Comparison of ENCODE assay signal across 8 mouse cellular contexts in genomic region chr7:131411221-131411940, GRCm38 (mm10). TPM values are rescaled to one million over a fixed set of nuclear protein-coding genes. Genes with fewer than 3 reads are reported as not detected.
DNase-seq lines count a peak whose midpoint lies in the region; ATAC-seq and TF ChIP-seq lines count a peak whose summit lies in the region.

No protein-coding gene starts in this region.

- peak overlapping the region in 2 of 3 experiments; percentile 35 to 80 for H3K4me3 ChIP-seq in CH12.LX (replicated peaks in 1 of 3; ENCODE audit: low read depth in 2 of 3, low read length in 2 of 3, poor library complexity in 1 of 3)
- peak overlapping the region; percentile 88 for H3K4me3 ChIP-seq in forebrain, embryonic 14.5 days (ENCODE audit: low read depth, low read length)
- peak overlapping the region; percentile 72 for H3K4me3 ChIP-seq in hindbrain, embryonic 16.5 days (ENCODE audit: low read length)
- H3K4me3 ChIP-seq in liver, embryonic 14.5 days (ENCODE audit: insufficient read depth in 1 of 2, low read depth in 2 of 2, low read length in 2 of 2): peak overlapping the region; percentile 43 to 92
- peak overlapping the region; percentile 80 for H3K4me3 ChIP-seq in olfactory bulb, adult 2 months (ENCODE audit: insufficient read depth, low read depth, low read length)

- no peak for DNase-seq in CH12.LX (ENCODE audit: extremely low read depth)
- DNase-seq in Muller cell, postnatal 12 days (ENCODE audit: inconsistent ontology term): peak; percentile 15
- no peak for DNase-seq in forebrain, embryonic 14.5 days (ENCODE audit: low spot score)
- no peak for DNase-seq in liver, embryonic 14.5 days (ENCODE audit: low read depth in 3 of 3, low spot score in 3 of 3)
- DNase-seq in T-cell, adult 2 months (ENCODE audit: low spot score): no peak
- DNase-seq in layer of hippocampus, postnatal 25 days (ENCODE audit: extremely low spot score in 1 of 2, low spot score in 1 of 2): no peak

- H3K27ac ChIP-seq in CH12.LX (ENCODE audit: insufficient read depth, low read depth): no peak overlapping the region
- H3K27ac ChIP-seq in forebrain, embryonic 14.5 days (ENCODE audit: low read depth, low read length): no peak overlapping the region
- no peak overlapping the region for H3K27ac ChIP-seq in hindbrain, embryonic 16.5 days (ENCODE audit: low read depth, low read length)
- H3K27ac ChIP-seq in liver, embryonic 14.5 days: no peak overlapping the region
- no peak overlapping the region for H3K27ac ChIP-seq in olfactory bulb, adult 2 months (ENCODE audit: insufficient read depth, low read depth, low read length)

- no peak for TF ChIP-seq RAD21 in CH12.LX (IDR thresholded peaks at IDR 0.05; ENCODE audit: low read depth, low read length)

- H3K9me3 ChIP-seq in CH12.LX (replicated peaks; ENCODE audit: low read length): no peaks in the 10 kb centered on the region
- H3K9me3 ChIP-seq in forebrain, embryonic 14.5 days (replicated peaks; ENCODE audit: control insufficient read depth, low read length): no peaks in the 10 kb centered on the region
- no peaks in the 10 kb centered on the region for H3K9me3 ChIP-seq in hindbrain, embryonic 16.5 days (ENCODE audit: control insufficient read depth, low read length)
- H3K9me3 ChIP-seq in liver, embryonic 14.5 days (ENCODE audit: control insufficient read depth, low read length): no peaks in the 10 kb centered on the region

- peaks cover 15% of the 10 kb centered on the region for H3K27me3 ChIP-seq in CH12.LX (replicated peaks)
- H3K27me3 ChIP-seq in forebrain, embryonic 14.5 days (replicated peaks; ENCODE audit: control insufficient read depth, insufficient read depth, low read length): no peaks in the 10 kb centered on the region
- no peaks in the 10 kb centered on the region for H3K27me3 ChIP-seq in hindbrain, embryonic 16.5 days (replicated peaks; ENCODE audit: control insufficient read depth, insufficient read depth, low read length)
- no peaks in the 10 kb centered on the region for H3K27me3 ChIP-seq in liver, embryonic 14.5 days (ENCODE audit: control insufficient read depth, insufficient read depth, low read length)

- peaks cover 0 to 4% of the 10 kb centered on the region in 2 experiments for H3K36me3 ChIP-seq in CH12.LX (replicated peaks in 1 of 2; ENCODE audit: control insufficient read depth in 1 of 2, insufficient read depth in 1 of 2, low read length in 1 of 2)
- H3K36me3 ChIP-seq in forebrain, embryonic 14.5 days (ENCODE audit: control insufficient read depth, insufficient read depth, low read length): no peaks in the 10 kb centered on the region
- no peaks in the 10 kb centered on the region for H3K36me3 ChIP-seq in hindbrain, embryonic 16.5 days (ENCODE audit: control insufficient read depth, insufficient read depth, low read length)
- H3K36me3 ChIP-seq in liver, embryonic 14.5 days (replicated peaks; ENCODE audit: control insufficient read depth, insufficient read depth, low read depth): no peaks in the 10 kb centered on the region

- dilution Hi-C loops in CH12.LX (cut with MboI; ENCODE audit: extremely low pct_ligation_motif_present, extremely low pct_unique_long_range_greater_than_20kb, low sequenced_read_pairs): no loop called here

- WGBS in forebrain, embryonic 14.5 days: 64% methylated on average over 10 of the region's 10 CpGs
- WGBS in hindbrain, embryonic 16.5 days: 55% methylated on average over 10 of the region's 10 CpGs
- 41% methylated on average over 10 of the region's 10 CpGs for WGBS in liver, embryonic 14.5 days (ENCODE audit: insufficient replicate concordance)
- 41% methylated on average over 10 of the region's 10 CpGs for WGBS in olfactory bulb, adult 2 months

- in situ Hi-C loops in CH12.LX (cut with MboI; ENCODE audit: low pct_ligation_motif_present, low pct_unique_long_range_greater_than_20kb, low sequenced_read_pairs): no loop called here

- TF ChIP-seq POLR2A in CH12.LX (IDR thresholded peaks at IDR 0.05; ENCODE audit: low read depth, low read length): no peak
- TF ChIP-seq POLR2A in olfactory bulb, adult 2 months (IDR thresholded peaks at IDR 0.05; ENCODE audit: insufficient read depth, low read depth, low read length): no peak

- TF ChIP-seq EP300 in CH12.LX (IDR thresholded peaks at IDR 0.05; ENCODE audit: low read length): no peak
- no peak for TF ChIP-seq EP300 in liver, embryonic 14.5 days (IDR thresholded peaks at IDR 0.05; ENCODE audit: low read depth)

- peaks cover 16% of the 10 kb centered on the region for H3K79me2 ChIP-seq in CH12.LX (replicated peaks; ENCODE audit: control insufficient read depth, extremely low read depth, insufficient read depth, poor library complexity, severe bottlenecking)

- H3K9ac ChIP-seq in CH12.LX (ENCODE audit: insufficient read depth, low read depth): peak overlapping the region; percentile 76
- H3K9ac ChIP-seq in forebrain, embryonic 14.5 days (ENCODE audit: low read length): peak overlapping the region; percentile 93
- peak overlapping the region; percentile 83 for H3K9ac ChIP-seq in hindbrain, embryonic 16.5 days (ENCODE audit: low read depth, low read length)
- peak overlapping the region; percentile 69 for H3K9ac ChIP-seq in liver, embryonic 14.5 days (replicated peaks)

- no peak for ATAC-seq in forebrain, embryonic 14.5 days
- no peak for ATAC-seq in hindbrain, embryonic 16.5 days
- no peak for ATAC-seq in liver, embryonic 14.5 days (ENCODE audit: insufficient read depth)

- TF ChIP-seq CTCF in CH12.LX (conservative IDR thresholded peaks at IDR 0.05 in 1 of 2, IDR thresholded peaks at IDR 0.05 in 1 of 2; ENCODE audit: low read depth in 2 of 2, low read length in 2 of 2): no peak
- no peak for TF ChIP-seq CTCF in liver, embryonic 14.5 days (IDR thresholded peaks at IDR 0.05; ENCODE audit: low read depth)
- TF ChIP-seq CTCF in olfactory bulb, adult 2 months (IDR thresholded peaks at IDR 0.05; ENCODE audit: insufficient read depth, low read depth, low read length): no peak

- H3K4me1 ChIP-seq in CH12.LX (ENCODE audit: control insufficient read depth in 1 of 2, insufficient read depth in 2 of 2): peaks cover 0 to 16% of the 10 kb centered on the region in 2 experiments; a peak in 3 of 4 replicates
- H3K4me1 ChIP-seq in forebrain, embryonic 14.5 days (ENCODE audit: control insufficient read depth, insufficient read depth, low read length): peaks cover 19% of the 10 kb centered on the region
- H3K4me1 ChIP-seq in hindbrain, embryonic 16.5 days (ENCODE audit: control insufficient read depth, insufficient read depth, low read depth, low read length): peaks cover 21% of the 10 kb centered on the region
- H3K4me1 ChIP-seq in liver, embryonic 14.5 days (replicated peaks; ENCODE audit: control insufficient read depth in 2 of 2, insufficient read depth in 2 of 2, low read length in 1 of 2): peaks cover 0 to 9% of the 10 kb centered on the region in 2 experiments; a peak in 2 of 4 replicates
- H3K4me1 ChIP-seq in olfactory bulb, adult 2 months (ENCODE audit: control insufficient read depth, insufficient read depth, low read length): no peaks in the 10 kb centered on the region; the same call in 1 of the 2 replicates

- H3K4me2 ChIP-seq in CH12.LX (ENCODE audit: insufficient read depth, low read depth, poor library complexity, severe bottlenecking): peak overlapping the region; percentile 58
- peak overlapping the region; percentile 84 for H3K4me2 ChIP-seq in forebrain, embryonic 14.5 days (ENCODE audit: low read length)
- peak overlapping the region; percentile 77 for H3K4me2 ChIP-seq in hindbrain, embryonic 16.5 days (ENCODE audit: low read length)
- H3K4me2 ChIP-seq in liver, embryonic 14.5 days (ENCODE audit: low read depth): peak overlapping the region; percentile 90

RNA-seq across cellular contexts. Expression of gene Acadsb, which starts 1.0 kb away (rescaled TPM):
- total RNA-seq in CH12.LX (2012; rRNA removed) (11.2 and 11.9 TPM in 2 replicates), CH12.LX (2014; rRNA removed) (15.2 and 15.6 TPM in 2 replicates)
- polyA plus RNA-seq in CH12.LX (2012; ENCODE audit: insufficient read length, low read depth): 11.1 and 11.8 TPM in 2 replicates
- polyA plus RNA-seq in forebrain, embryonic 14.5 days (2014; fragmentation: Nextera tagmentation; extraction: Ambion mirVana): 98.6 and 130 TPM in 2 replicates
- 101 and 102 TPM in 2 replicates for polyA plus RNA-seq in hindbrain, embryonic 16.5 days (2015; fragmentation: Nextera tagmentation; extraction: Ambion mirVana)
- 3.2 and 4.5 TPM in 2 replicates for polyA plus RNA-seq in liver, embryonic 14.5 days (2012; rRNA removed)
- polyA plus RNA-seq in liver, embryonic 14.5 days (2014; fragmentation: Nextera tagmentation; extraction: Ambion mirVana): 30.2 and 33.6 TPM in 2 replicates
- not detected in 2 replicates for polyA plus RNA-seq in olfactory bulb, adult 2 months (2012; ENCODE audit: insufficient read depth, insufficient read length, low replicate concordance, missing spikeins)
- 10 to 100 TPM; 75.5 to 78.6 TPM for total RNA-seq in layer of hippocampus, postnatal 25 days (2021)

RNA-seq across cellular contexts. Expression of gene Ikzf5, which starts 1.1 kb away (rescaled TPM):
- total RNA-seq in CH12.LX (2012; rRNA removed): 4.7 and 5.2 TPM in 2 replicates
- 8.0 and 8.1 TPM in 2 replicates for total RNA-seq in CH12.LX (2014; rRNA removed)
- polyA plus RNA-seq in CH12.LX (2012; ENCODE audit: insufficient read length, low read depth): 13.9 and 18.5 TPM in 2 replicates
- 21.9 and 23.8 TPM in 2 replicates for polyA plus RNA-seq in forebrain, embryonic 14.5 days (2014; fragmentation: Nextera tagmentation; extraction: Ambion mirVana)
- polyA plus RNA-seq in hindbrain, embryonic 16.5 days (2015; fragmentation: Nextera tagmentation; extraction: Ambion mirVana): 9.6 and 11.4 TPM in 2 replicates
- polyA plus RNA-seq in liver, embryonic 14.5 days (2012; rRNA removed): 7.7 and 9.5 TPM in 2 replicates
- polyA plus RNA-seq in liver, embryonic 14.5 days (2014; fragmentation: Nextera tagmentation; extraction: Ambion mirVana): 14.3 and 16.0 TPM in 2 replicates
- not detected in 2 replicates for polyA plus RNA-seq in olfactory bulb, adult 2 months (2012; ENCODE audit: insufficient read depth, insufficient read length, low replicate concordance, missing spikeins)
- 10 to 100 TPM; 47.5 to 51.2 TPM for total RNA-seq in layer of hippocampus, postnatal 25 days (2021)

RNA-seq across cellular contexts. Expression of gene Pstk, which starts 40.4 kb away (rescaled TPM):
- total RNA-seq in CH12.LX (2012; rRNA removed) (23.3 and 29.1 TPM in 2 replicates), CH12.LX (2014; rRNA removed) (32.0 and 42.3 TPM in 2 replicates)
- polyA plus RNA-seq in CH12.LX (2012; ENCODE audit: insufficient read length, low read depth): 21.5 and 21.9 TPM in 2 replicates
- 33.1 and 33.9 TPM in 2 replicates for polyA plus RNA-seq in forebrain, embryonic 14.5 days (2014; fragmentation: Nextera tagmentation; extraction: Ambion mirVana)
- 51.8 and 57.9 TPM in 2 replicates for polyA plus RNA-seq in hindbrain, embryonic 16.5 days (2015; fragmentation: Nextera tagmentation; extraction: Ambion mirVana)
- 14.5 and 15.9 TPM in 2 replicates for polyA plus RNA-seq in liver, embryonic 14.5 days (2012; rRNA removed)
- 22.9 and 23.2 TPM in 2 replicates for polyA plus RNA-seq in liver, embryonic 14.5 days (2014; fragmentation: Nextera tagmentation; extraction: Ambion mirVana)
- polyA plus RNA-seq in olfactory bulb, adult 2 months (2012; ENCODE audit: insufficient read depth, insufficient read length, low replicate concordance, missing spikeins): not detected in 2 replicates
- 10 to 100 TPM; 47.9 to 57.1 TPM for total RNA-seq in layer of hippocampus, postnatal 25 days (2021)

RNA-seq across cellular contexts. Expression of gene 2310057M21Rik, which starts 48.8 kb away (rescaled TPM):
- 13.1 and 14.6 TPM in 2 replicates for total RNA-seq in CH12.LX (2012; rRNA removed)
- 3.3 and 3.4 TPM in 2 replicates for total RNA-seq in CH12.LX (2014; rRNA removed)
- polyA plus RNA-seq in CH12.LX (2012; ENCODE audit: insufficient read length, low read depth): 20.2 and 22.5 TPM in 2 replicates
- polyA plus RNA-seq in forebrain, embryonic 14.5 days (2014; fragmentation: Nextera tagmentation; extraction: Ambion mirVana): 25.1 and 27.1 TPM in 2 replicates
- 29.0 and 33.9 TPM in 2 replicates for polyA plus RNA-seq in hindbrain, embryonic 16.5 days (2015; fragmentation: Nextera tagmentation; extraction: Ambion mirVana)
- 2.8 and 4.6 TPM in 2 replicates for polyA plus RNA-seq in liver, embryonic 14.5 days (2012; rRNA removed)
- 7.7 and 9.2 TPM in 2 replicates for polyA plus RNA-seq in liver, embryonic 14.5 days (2014; fragmentation: Nextera tagmentation; extraction: Ambion mirVana)
- not detected in 2 replicates for polyA plus RNA-seq in olfactory bulb, adult 2 months (2012; ENCODE audit: insufficient read depth, insufficient read length, low replicate concordance, missing spikeins)
- 10 to 100 TPM; 31.4 to 32.1 TPM for total RNA-seq in layer of hippocampus, postnatal 25 days (2021)

Comparison
In these comparisons a context has a peak if more than half of its experiments do, and no peak if none do; other contexts are left out.
1. RNA of gene Pstk, which starts 40.4 kb away (polyA plus RNA-seq): 51.8 to 57.9 TPM in hindbrain, embryonic 16.5 days, 33.1 to 33.9 TPM in forebrain, embryonic 14.5 days, 14.5 to 23.2 TPM in liver, embryonic 14.5 days and 21.5 to 21.9 TPM in CH12.LX; not detected in olfactory bulb, adult 2 months; every median in the first group is over 10 times any median in the second.
2. Peak in every context shown above with its lines, with median percentiles within 50 percentile points of each other: H3K4me2 ChIP-seq, H3K4me3 ChIP-seq and H3K9ac ChIP-seq.